Mouse (Mus musculus) embryonic facial prominence, embryonic 12.5 days (tissue): ENCODE measurements around the gene Rbbp7. TPM values are rescaled to one million over a fixed set of nuclear protein-coding genes. Genes with fewer than 3 reads are reported as not detected.
A peak's percentile ranks its signal among the peaks of the same experiment; 100 is the strongest.

Source experiments
- ATAC-seq: fragments of 200-750 bp; cut with Nextera tagmentation; 2 replicates; pipeline ENCODE4 v1.8.0; 2017; ENCODE audit not compliant: insufficient number of reproducible peaks, insufficient read depth, low FRiP score, low TSS enrichment
- H3K27ac ChIP-seq: fragments of 300-500 bp; sonication (generic); 2 replicates; pipeline ENCODE4 v1.5.1; 2016; ENCODE audit warnings: mild to moderate bottlenecking
- H3K27me3 ChIP-seq: fragments of 300-500 bp; sonication (generic); 2 replicates; pipeline ENCODE4 v1.6.1; 2016; ENCODE audit warnings: mild to moderate bottlenecking, moderate library complexity
- H3K36me3 ChIP-seq: fragments of 300-500 bp; sonication (generic); 2 replicates; pipeline ENCODE4 v1.6.1; 2016; ENCODE audit warnings: mild to moderate bottlenecking
- H3K4me1 ChIP-seq: fragments of 300-500 bp; sonication (generic); 2 replicates; pipeline ENCODE4 v1.6.1; 2016
- H3K4me2 ChIP-seq: fragments of 300-500 bp; sonication (generic); replicated peaks from 2 replicates; pipeline ENCODE4 v1.6.1; 2016; ENCODE audit warnings: mild to moderate bottlenecking, moderate library complexity
- H3K4me3 ChIP-seq: fragments of 300-500 bp; sonication (generic); 2 replicates; pipeline ENCODE4 v1.5.1; 2016; ENCODE audit warnings: mild to moderate bottlenecking
- H3K9ac ChIP-seq: fragments of 300-500 bp; sonication (generic); 2 replicates; pipeline ENCODE4 v1.6.1; 2016; ENCODE audit warnings: mild to moderate bottlenecking, moderate library complexity
- H3K9me3 ChIP-seq: fragments of 300-500 bp; sonication (generic); 2 replicates; pipeline ENCODE4 v1.6.1; 2016; ENCODE audit warnings: mild to moderate bottlenecking, moderate library complexity
- WGBS: fragments of 180-500 bp; shearing (Covaris S2); methylation state at CpG from one replicate; pipeline ENCODE4 v1.1.7; 2016; 5-methylcytosine and 5-hydroxymethylcytosine counted together
- polyA plus RNA-seq: library from polyadenylated mRNA; unstranded; fragments of >200 nt; fragmentation: Nextera tagmentation; extraction: Ambion mirVana; gene quantifications from 2 replicates; pipeline ENCODE4 v1.2.1, GENCODE M21; 2016

Rbbp7 gene
- polyA plus RNA-seq: 402 TPM in 2 replicates

GRCm38 (mm10) chrX:162760115-162760942 is at the start of gene Rbbp7:
TSS of gene Rbbp7 (plus strand) at chrX:162760402.
- Histone ChIP-seq H3K4me1 (no peaks in the 10 kb centered on the region), H3K4me3 (peak within 1 kb of the TSS; percentile 61), H3K27me3 (0 out of 2 replicates have a peak, but pooled peaks cover 5% of the 10 kb centered on the region), H3K27ac (peak within 1 kb of the TSS; percentile 98), H3K4me2 (peak within 1 kb of the TSS; percentile 55), H3K9me3 (no peaks in the 10 kb centered on the region), H3K36me3 (no peaks in the 10 kb centered on the region), H3K9ac (peak within 1 kb of the TSS; percentile 79)
- WGBS: 15% methylated on average over 63 of the region's 100 CpGs
- ATAC-seq: peak; percentile 98

- H3K27me3 ChIP-seq: no peaks in the 10 kb centered on the region
- H3K36me3 ChIP-seq: no peaks in the 10 kb centered on the region
- no peak for ATAC-seq
- H3K4me2 ChIP-seq: no peak overlapping the region
- no peak overlapping the region for H3K9ac ChIP-seq
- 29% methylated on average over 5 of the region's 5 CpGs for WGBS
- no peaks in the 10 kb centered on the region for H3K4me1 ChIP-seq
- no peak overlapping the region for H3K4me3 ChIP-seq
- no peak overlapping the region for H3K27ac ChIP-seq
- no peaks in the 10 kb centered on the region for H3K9me3 ChIP-seq
These were observed 42.4 kb upstream of the Rbbp7 start for GRCm38 (mm10) chrX:162717837-162718236.

GRCm38 (mm10) chrX:162719615-162720014 is 40.6 kb upstream of the Rbbp7 start:
- no peak for ATAC-seq
- Histone ChIP-seq H3K4me2 (no peak overlapping the region), H3K36me3 (no peaks in the 10 kb centered on the region), H3K4me3 (no peak overlapping the region), H3K4me1 (no peaks in the 10 kb centered on the region), H3K27me3 (no peaks in the 10 kb centered on the region), H3K9ac (no peak overlapping the region), H3K9me3 (no peaks in the 10 kb centered on the region), H3K27ac (no peak overlapping the region)
- 38% methylated on average over 2 of the region's 2 CpGs for WGBS

DNA sequence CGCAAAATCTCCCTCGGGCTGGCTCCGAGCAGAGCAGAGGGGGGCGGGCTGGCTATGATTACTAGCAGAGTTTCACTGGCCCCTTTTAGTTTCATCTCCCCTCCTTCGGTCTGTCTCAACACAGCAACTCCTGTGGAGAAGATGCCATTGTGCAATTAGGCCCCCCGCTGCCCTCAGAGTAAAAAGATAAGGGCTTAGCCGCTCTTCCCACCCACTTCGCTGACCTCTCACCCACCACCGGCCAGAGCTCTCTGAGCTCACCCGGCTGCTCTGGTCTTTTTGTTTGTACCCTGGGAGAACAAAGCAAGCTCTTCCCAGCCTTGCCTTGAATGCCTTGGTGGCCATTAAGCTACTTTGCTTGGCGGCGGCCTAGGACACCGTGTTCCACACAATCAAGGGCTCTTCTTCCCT is 32.8 kb upstream of the Rbbp7 start:
- Histone ChIP-seq H3K27me3 (0 out of 2 replicates have a peak, but pooled peaks cover 4% of the 10 kb centered on the region), H3K9me3 (no peaks in the 10 kb centered on the region), H3K4me1 (no peaks in the 10 kb centered on the region), H3K4me3 (no peak overlapping the region), H3K4me2 (no peak overlapping the region), H3K36me3 (no peaks in the 10 kb centered on the region), H3K27ac (no peak overlapping the region), H3K9ac (no peak overlapping the region)
- ATAC-seq: no peak
- WGBS: 16% methylated on average over 13 of the region's 13 CpGs

- no peaks in the 10 kb centered on the region for H3K36me3 ChIP-seq
- no peaks in the 10 kb centered on the region for H3K9me3 ChIP-seq
- no peaks in the 10 kb centered on the region for H3K4me1 ChIP-seq
- H3K4me2 ChIP-seq: no peak overlapping the region
- 0 out of 2 replicates have a peak, but pooled peaks cover 4% of the 10 kb centered on the region for H3K27me3 ChIP-seq
- no peak overlapping the region for H3K4me3 ChIP-seq
- no peak overlapping the region for H3K27ac ChIP-seq
- WGBS: 32% methylated on average over 9 of the region's 9 CpGs
- ATAC-seq: no peak
- no peak overlapping the region for H3K9ac ChIP-seq
These were observed 32.4 kb upstream of the Rbbp7 start for GRCm38 (mm10) chrX:162727795-162728194.

DNA sequence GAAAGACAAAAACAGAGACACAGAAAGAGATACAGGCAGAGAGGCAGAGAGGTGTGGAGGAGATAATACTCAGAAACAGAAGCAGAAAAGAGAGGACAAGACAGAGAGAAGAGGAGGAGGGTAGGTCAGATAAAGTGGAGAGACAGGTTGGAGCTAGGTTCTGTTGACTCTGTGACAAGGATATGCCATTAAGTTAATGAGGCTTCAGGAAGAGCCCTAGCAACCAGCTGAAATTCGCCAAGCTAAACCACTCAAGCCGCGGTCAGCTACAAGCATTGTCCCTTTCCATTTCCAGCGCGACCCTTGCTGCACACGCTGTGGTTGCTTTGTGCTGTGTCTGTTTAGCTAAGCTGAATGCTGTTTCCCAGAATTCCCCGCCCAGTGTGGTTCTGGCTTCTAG is 32.0 kb upstream of the Rbbp7 start:
- H3K27ac ChIP-seq: no peak overlapping the region

GRCm38 (mm10) chrX:162730031-162730430 is 30.2 kb upstream of the Rbbp7 start:
- no peaks in the 10 kb centered on the region for H3K36me3 ChIP-seq
- 0 out of 2 replicates have a peak, but pooled peaks cover 4% of the 10 kb centered on the region for H3K27me3 ChIP-seq
- H3K9ac ChIP-seq: no peak overlapping the region
- H3K4me3 ChIP-seq: no peak overlapping the region
- 82% methylated on average over 4 of the region's 4 CpGs for WGBS
- H3K9me3 ChIP-seq: no peaks in the 10 kb centered on the region
- no peak for ATAC-seq
- no peak overlapping the region for H3K27ac ChIP-seq
- H3K4me2 ChIP-seq: no peak overlapping the region
- H3K4me1 ChIP-seq: no peaks in the 10 kb centered on the region

More for the DNA sequence above, 32.0 kb upstream of the Rbbp7 start:
- no peak for ATAC-seq
- no peaks in the 10 kb centered on the region for H3K4me1 ChIP-seq
- H3K27me3 ChIP-seq: 0 out of 2 replicates have a peak, but pooled peaks cover 4% of the 10 kb centered on the region
- no peak overlapping the region for H3K4me2 ChIP-seq
- WGBS: 47% methylated on average over 7 of the region's 7 CpGs
- H3K4me3 ChIP-seq: no peak overlapping the region
- no peaks in the 10 kb centered on the region for H3K36me3 ChIP-seq
- H3K9me3 ChIP-seq: no peaks in the 10 kb centered on the region
- H3K9ac ChIP-seq: no peak overlapping the region

DNA sequence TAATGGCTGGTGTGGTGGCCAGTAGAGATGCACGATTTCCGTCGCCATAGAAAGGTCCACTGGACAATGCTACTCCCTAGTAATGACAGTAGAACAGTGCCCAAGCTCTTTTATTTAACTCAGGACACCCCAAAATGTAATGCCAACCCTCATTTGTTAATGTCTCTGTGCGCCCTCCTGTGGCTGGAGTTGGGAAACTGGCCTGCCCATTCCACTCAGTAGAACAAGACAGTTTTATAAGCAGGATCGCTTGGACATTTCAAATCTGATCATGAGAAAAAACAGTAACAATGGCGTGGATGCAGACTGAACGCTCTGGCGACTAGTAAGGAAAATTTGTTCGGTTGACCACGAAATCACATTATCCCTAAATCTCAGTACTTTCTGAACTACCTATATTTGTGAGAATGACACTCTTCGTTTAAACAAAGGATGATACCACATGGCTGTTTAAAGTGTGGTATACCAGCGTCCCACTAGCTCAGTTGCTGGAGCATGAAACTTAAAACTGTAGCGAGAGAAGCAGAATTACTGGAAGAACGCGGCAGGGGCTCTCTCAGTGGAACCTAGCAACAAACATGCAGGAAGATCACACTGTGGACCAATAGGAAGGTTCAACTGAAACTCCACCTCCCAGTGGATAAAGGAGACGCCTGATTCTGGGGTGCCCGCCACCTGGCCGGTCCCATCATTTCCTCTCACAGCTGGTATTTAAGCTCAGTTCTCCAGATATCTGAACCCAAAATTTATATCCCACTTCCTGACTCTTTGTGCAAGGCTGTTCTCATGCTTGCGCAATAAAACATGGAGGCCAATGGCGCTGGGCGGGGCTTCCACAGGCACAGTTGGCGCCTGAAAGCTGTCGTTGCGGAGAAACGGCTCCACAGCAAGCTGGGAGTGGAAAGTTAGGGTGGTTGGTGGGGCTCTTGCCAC is 24.9 kb upstream of the Rbbp7 start:
- Histone ChIP-seq H3K4me1 (no peaks in the 10 kb centered on the region), H3K36me3 (no peaks in the 10 kb centered on the region), H3K27ac (peak overlapping the region; percentile 81), H3K4me3 (peak overlapping the region; percentile 34), H3K27me3 (no peaks in the 10 kb centered on the region), H3K9ac (peak overlapping the region; percentile 17; the same call in 1 of the 2 replicates), H3K4me2 (peak overlapping the region; percentile 49), H3K9me3 (no peaks in the 10 kb centered on the region)
- peak; percentile 84 for ATAC-seq
- WGBS: 21% methylated on average over 25 of the region's 25 CpGs

GRCm38 (mm10) chrX:162736140-162736659 is 24.0 kb upstream of the Rbbp7 start:
- no peaks in the 10 kb centered on the region for H3K9me3 ChIP-seq
- no peak overlapping the region for H3K9ac ChIP-seq
- H3K36me3 ChIP-seq: no peaks in the 10 kb centered on the region
- H3K27me3 ChIP-seq: no peaks in the 10 kb centered on the region
- 36% methylated on average over 9 of the region's 9 CpGs for WGBS
- peak overlapping the region; percentile 34 for H3K4me3 ChIP-seq
- peak overlapping the region; percentile 49 for H3K4me2 ChIP-seq
- H3K27ac ChIP-seq: peak overlapping the region; percentile 81
- ATAC-seq: no peak
- H3K4me1 ChIP-seq: no peaks in the 10 kb centered on the region

GRCm38 (mm10) chrX:162748696-162749420 is 11.3 kb upstream of the Rbbp7 start:
- ATAC-seq: no peak
- no peak overlapping the region for H3K27ac ChIP-seq
- no peaks in the 10 kb centered on the region for H3K4me1 ChIP-seq
- no peaks in the 10 kb centered on the region for H3K9me3 ChIP-seq
- H3K4me2 ChIP-seq: no peak overlapping the region
- H3K27me3 ChIP-seq: peaks cover 2% of the 10 kb centered on the region; the same call in 1 of the 2 replicates
- H3K36me3 ChIP-seq: no peaks in the 10 kb centered on the region
- H3K4me3 ChIP-seq: no peak overlapping the region
- no peak overlapping the region for H3K9ac ChIP-seq
- WGBS: 53% methylated on average over 9 of the region's 9 CpGs

GRCm38 (mm10) chrX:162752418-162752817 is 7.8 kb upstream of the Rbbp7 start:
- no peak overlapping the region for H3K9ac ChIP-seq
- H3K27me3 ChIP-seq: peaks cover 2% of the 10 kb centered on the region; the same call in 1 of the 2 replicates
- no peaks in the 10 kb centered on the region for H3K36me3 ChIP-seq
- H3K9me3 ChIP-seq: no peaks in the 10 kb centered on the region
- no peak overlapping the region for H3K4me3 ChIP-seq
- no peak overlapping the region for H3K27ac ChIP-seq
- no peak overlapping the region for H3K4me2 ChIP-seq
- ATAC-seq: no peak
- WGBS: 96% methylated on average over 2 of the region's 2 CpGs
- H3K4me1 ChIP-seq: no peaks in the 10 kb centered on the region
